Mouse (Mus musculus): Measurements from ENCODE around the gene Kcnj1. TPM values are rescaled to one million over a fixed set of nuclear protein-coding genes. Genes with fewer than 3 reads are reported as not detected.

Kcnj1 gene
- polyA plus RNA-seq, 1 experiment, result not detected

- no peak for DNase-seq (ENCODE audit: extremely low spot score in 1 of 2, low spot score in 1 of 2)
Measured at GRCm38 (mm10) chr9:32444453-32445201, 72.3 kb downstream of the Kcnj1 start.

- no peak for DNase-seq (ENCODE audit: extremely low spot score in 1 of 2, low spot score in 1 of 2)
Measured at GRCm38 (mm10) chr9:32445789-32446188, 73.5 kb downstream of the Kcnj1 start.

- DNase-seq (ENCODE audit: extremely low spot score in 1 of 2, low spot score in 1 of 2), result no peak
Measured at GRCm38 (mm10) chr9:32448766-32449165, 76.5 kb downstream of the Kcnj1 start.

Other genes starting within 250 kb of the Kcnj1 start
- gene Kcnj5, start 28.1 kb upstream of the Kcnj1 start, polyA plus RNA-seq (2012; rRNA removed), result 0.18 and 0.29 TPM in 2 replicates
- gene Fli1, start 170.4 kb downstream of the Kcnj1 start, polyA plus RNA-seq (2012; rRNA removed), result 3.1 and 4.6 TPM in 2 replicates

Measured in frontal cortex, adult 2 months (tissue).